In genomic region chr5:147293127-147293910, GRCm38 (mm10) we compare ENCODE assay signal across 7 mouse cellular contexts. TPM values are rescaled to one million over a fixed set of nuclear protein-coding genes. Genes with fewer than 3 reads are reported as not detected.
A peak's percentile ranks its signal among the peaks of the same experiment; 100 is the strongest.
DNase-seq lines count a peak whose midpoint lies in the region; ATAC-seq and TF ChIP-seq lines count a peak whose summit lies in the region.

No protein-coding gene starts in this region.

- 0 out of 4 replicates have a peak, but pooled peaks cover 0 to 2% of the 10 kb centered on the region in 2 experiments for H3K27me3 ChIP-seq in MEL (ENCODE audit: control insufficient read depth in 1 of 2, insufficient read depth in 2 of 2, low read length in 2 of 2)
- peaks cover 71% of the 10 kb centered on the region for H3K27me3 ChIP-seq in embryonic facial prominence, embryonic 14.5 days (replicated peaks; ENCODE audit: control insufficient read depth, insufficient read depth, low read length)

- no peak overlapping the region for H3K4me2 ChIP-seq in embryonic facial prominence, embryonic 14.5 days (ENCODE audit: low read depth, low read length)

- H3K79me2 ChIP-seq in MEL (ENCODE audit: control insufficient read depth, insufficient read depth, low read length, poor library complexity), result no peaks in the 10 kb centered on the region; the same call in 1 of the 2 replicates

- H3K4me1 ChIP-seq in MEL (ENCODE audit: control insufficient read depth in 1 of 2, insufficient read depth in 2 of 2, low read length in 2 of 2), result peaks cover 0 to 4% of the 10 kb centered on the region in 2 experiments; a peak in 2 of 4 replicates
- H3K4me1 ChIP-seq in embryonic facial prominence, embryonic 14.5 days (ENCODE audit: control insufficient read depth, insufficient read depth, low read length), result no peaks in the 10 kb centered on the region

- 10% methylated on average over 12 of the region's 18 CpGs for WGBS in embryonic facial prominence, embryonic 14.5 days
- 8% methylated on average over 18 of the region's 18 CpGs for WGBS in large intestine, adult 2 months

- H3K36me3 ChIP-seq in MEL (ENCODE audit: control insufficient read depth in 1 of 2, insufficient read depth in 2 of 2, low read length in 2 of 2), result peaks cover 0 to 3% of the 10 kb centered on the region in 2 experiments; a peak in 1 of 4 replicates
- H3K36me3 ChIP-seq in embryonic facial prominence, embryonic 14.5 days (ENCODE audit: control insufficient read depth, insufficient read depth, low read length), result no peaks in the 10 kb centered on the region

- TF ChIP-seq POLR2A in MEL (IDR thresholded peaks at IDR 0.05; ENCODE audit: control insufficient read depth in 1 of 2, insufficient read depth in 1 of 2, low read depth in 1 of 2, low read length in 2 of 2, poor library complexity in 1 of 2), result no peak

- TF ChIP-seq CTCF in MEL (IDR thresholded peaks at IDR 0.05 in 2 of 3, conservative IDR thresholded peaks at IDR 0.05 in 1 of 3; ENCODE audit: control insufficient read depth in 1 of 3, insufficient read depth in 1 of 3, low read depth in 2 of 3, low read length in 3 of 3, poor library complexity in 1 of 3, severe bottlenecking in 1 of 3), result peak; percentile 97 to 100 (median 99)

- no peaks in the 10 kb centered on the region for H3K9me3 ChIP-seq in MEL (replicated peaks; ENCODE audit: insufficient read depth, low read length)
- H3K9me3 ChIP-seq in embryonic facial prominence, embryonic 14.5 days (ENCODE audit: control insufficient read depth, low read length), result no peaks in the 10 kb centered on the region

- H3K27ac ChIP-seq in MEL (ENCODE audit: control insufficient read depth, low read depth, low read length), result no peak overlapping the region; the same call in 1 of the 2 replicates
- no peak overlapping the region for H3K27ac ChIP-seq in embryonic facial prominence, embryonic 14.5 days (replicated peaks; ENCODE audit: low read depth, low read length)

- peak overlapping the region; percentile 59 to 69 for H3K4me3 ChIP-seq in MEL (ENCODE audit: control insufficient read depth in 1 of 2, insufficient read depth in 1 of 2, low read depth in 2 of 2, low read length in 2 of 2)
- no peak overlapping the region for H3K4me3 ChIP-seq in embryonic facial prominence, embryonic 14.5 days (ENCODE audit: low read depth, low read length)

- ATAC-seq in embryonic facial prominence, embryonic 14.5 days (ENCODE audit: low read depth), result peak; percentile 86

- DNase-seq in MEL (ENCODE audit: low read depth, low spot score), result peak; percentile 96
- peak; percentile 63 to 79 for DNase-seq in adrenal gland, postnatal 36 days
- peak; percentile 83 for DNase-seq in embryonic facial prominence, embryonic 14.5 days (ENCODE audit: low spot score)
- DNase-seq in heart, postnatal 36 days, result peak; percentile 33 to 54
- DNase-seq in large intestine, adult 2 months (ENCODE audit: low read depth, low spot score), result peak; percentile 87
- peak; percentile 69 for DNase-seq in lung, postnatal 14 days
- peak; percentile 89 for DNase-seq in retina, postnatal 1 day

- TF ChIP-seq RAD21 in MEL (IDR thresholded peaks at IDR 0.05; ENCODE audit: low read depth, low read length), result peak; percentile 93

- no peak for TF ChIP-seq EP300 in MEL (IDR thresholded peaks at IDR 0.05; ENCODE audit: low read depth in 1 of 2, low read length in 2 of 2)

- peak overlapping the region; percentile 74 for H3K9ac ChIP-seq in MEL (ENCODE audit: control insufficient read depth, low read depth, low read length, poor library complexity, severe bottlenecking)
- no peak overlapping the region for H3K9ac ChIP-seq in embryonic facial prominence, embryonic 14.5 days (ENCODE audit: low read depth, low read length)

- intact Hi-C loops in heart, postnatal 36 days (cut with DNase I), result no loop called here

TF ChIP-seq in MEL, 35 proteins besides CTCF, POLR2A, EP300 and RAD21:
- TF ChIP-seq MAX (IDR thresholded peaks at IDR 0.05; ENCODE audit: low read length), result peak; percentile 77
- peak; percentile 13; the same call in 1 of the 2 replicates for TF ChIP-seq USF1 (IDR thresholded peaks at IDR 0.05; ENCODE audit: low read depth, low read length)
- TF ChIP-seq GABPA (IDR thresholded peaks at IDR 0.05; ENCODE audit: low read depth, low read length), result no peak
- no peak for TF ChIP-seq KAT2A (conservative IDR thresholded peaks at IDR 0.05; ENCODE audit: low read depth, low read length)
- TF ChIP-seq MXI1 (IDR thresholded peaks at IDR 0.05; ENCODE audit: low read depth, low read length), result peak; percentile 81
- peak; percentile 80 for TF ChIP-seq SIN3A (IDR thresholded peaks at IDR 0.05; ENCODE audit: low read length)
- TF ChIP-seq GATA1 (IDR thresholded peaks at IDR 0.05; ENCODE audit: low read depth, low read length), result no peak
- peak; percentile 85 for TF ChIP-seq MYC (IDR thresholded peaks at IDR 0.05; ENCODE audit: low read depth, low read length)
- TF ChIP-seq USF2 (IDR thresholded peaks at IDR 0.05; ENCODE audit: borderline replicate concordance in 1 of 2, insufficient read depth in 1 of 2, low read depth in 1 of 2, low read length in 2 of 2), result no peak
- TF ChIP-seq CHD2 (IDR thresholded peaks at IDR 0.05; ENCODE audit: low read length), result no peak
- peak; percentile 58; the same call in 1 of the 2 replicates for TF ChIP-seq TBP (IDR thresholded peaks at IDR 0.05; ENCODE audit: low read depth, low read length)
- TF ChIP-seq UBTF (IDR thresholded peaks at IDR 0.05; ENCODE audit: borderline replicate concordance, insufficient read depth, low read depth, low read length), result peak; percentile 53; the same call in 1 of the 2 replicates
- peak; percentile 54 for TF ChIP-seq NELFE (IDR thresholded peaks at IDR 0.05; ENCODE audit: low read depth, low read length)
- peak; percentile 45; the same call in 1 of the 2 replicates for TF ChIP-seq RCOR1 (IDR thresholded peaks at IDR 0.05; ENCODE audit: low read depth, low read length)
- no peak for TF ChIP-seq MYB (IDR thresholded peaks at IDR 0.05; ENCODE audit: low read depth, low read length)
- peak; percentile 86; the same call in 1 of the 2 replicates for TF ChIP-seq MAZ (IDR thresholded peaks at IDR 0.05; ENCODE audit: low read depth, low read length)
- no peak for TF ChIP-seq TAL1 (IDR thresholded peaks at IDR 0.05; ENCODE audit: low read length)
- peak; percentile 70 for TF ChIP-seq ETS1 (IDR thresholded peaks at IDR 0.05; ENCODE audit: low read depth, low read length)
- no peak for TF ChIP-seq MAFK (IDR thresholded peaks at IDR 0.05; ENCODE audit: borderline replicate concordance, low read depth, low read length)
- TF ChIP-seq BHLHE40 (IDR thresholded peaks at IDR 0.05; ENCODE audit: borderline replicate concordance, low read depth, low read length), result 0 out of 2 replicates have a peak, but pooled peaks have one; percentile 55
- TF ChIP-seq ZNF384 (IDR thresholded peaks at IDR 0.05; ENCODE audit: low read depth, low read length), result no peak
- TF ChIP-seq ELF1 (IDR thresholded peaks at IDR 0.05; ENCODE audit: low read depth, low read length), result 0 out of 2 replicates have a peak, but pooled peaks have one; percentile 41
- peak; percentile 64 for TF ChIP-seq HCFC1 (IDR thresholded peaks at IDR 0.05; ENCODE audit: low read depth, low read length)
- TF ChIP-seq NRF1 (IDR thresholded peaks at IDR 0.05; ENCODE audit: insufficient read depth, low read depth, low read length, poor library complexity, severe bottlenecking), result peak; percentile 60
- no peak for TF ChIP-seq ZMIZ1 (IDR thresholded peaks at IDR 0.05; ENCODE audit: low read depth, low read length)
- no peak for TF ChIP-seq CHD1 (IDR thresholded peaks at IDR 0.05; ENCODE audit: low read depth, low read length)
- peak; percentile 94 for TF ChIP-seq SMC3 (IDR thresholded peaks at IDR 0.05; ENCODE audit: low read depth, low read length)
- TF ChIP-seq POLR2AphosphoS2 (IDR thresholded peaks at IDR 0.05; ENCODE audit: low read length), result no peak
- no peak for TF ChIP-seq E2F4 (IDR thresholded peaks at IDR 0.05; ENCODE audit: borderline replicate concordance, low read depth, low read length)
- 0 out of 2 replicates have a peak, but pooled peaks have one; percentile 28 for TF ChIP-seq MEF2A (IDR thresholded peaks at IDR 0.05; ENCODE audit: extremely low read depth, insufficient replicate concordance, low read depth, low read length, poor library complexity, severe bottlenecking)
- peak; percentile 86 for TF ChIP-seq ZC3H11A (IDR thresholded peaks at IDR 0.05; ENCODE audit: low read depth, low read length)
- TF ChIP-seq JUND (IDR thresholded peaks at IDR 0.05; ENCODE audit: low read depth, low read length), result no peak
- peak; percentile 67 for TF ChIP-seq TCF12 (IDR thresholded peaks at IDR 0.05; ENCODE audit: low read depth, low read length)
- no peak for TF ChIP-seq ZKSCAN1 (IDR thresholded peaks at IDR 0.05; ENCODE audit: low read depth, low read length)
- no peak for TF ChIP-seq POLR2AphosphoS5 (IDR thresholded peaks at IDR 0.05; ENCODE audit: borderline replicate concordance, low read depth, low read length)

RNA-seq across cellular contexts. Expression of gene Cdx2, which starts 13.8 kb away (rescaled TPM):
- not detected in 2 replicates for total RNA-seq in MEL (2012; rRNA removed)
- polyA plus RNA-seq in MEL (2012; ENCODE audit: insufficient read depth in 1 of 2, insufficient read length in 2 of 2, low read depth in 1 of 2, low replicate concordance in 2 of 2, missing spikeins in 1 of 2), result not detected
- total RNA-seq in adrenal gland, postnatal 36 days (2021), result not detected
- not detected in 2 replicates for polyA plus RNA-seq in embryonic facial prominence, embryonic 14.5 days (2014; fragmentation: Nextera tagmentation; extraction: Ambion mirVana)
- not detected for total RNA-seq in heart, postnatal 36 days (2021)
- 149 and 189 TPM in 2 replicates for polyA plus RNA-seq in large intestine, adult 2 months (2012; rRNA removed)

RNA-seq across cellular contexts. Expression of gene Pdx1, which starts 23.6 kb away (rescaled TPM):
- not detected in 2 replicates for total RNA-seq in MEL (2012; rRNA removed)
- polyA plus RNA-seq in MEL (2012; ENCODE audit: insufficient read depth in 1 of 2, insufficient read length in 2 of 2, low read depth in 1 of 2, low replicate concordance in 2 of 2, missing spikeins in 1 of 2), result not detected
- total RNA-seq in adrenal gland, postnatal 36 days (2021), result not detected
- not detected in 2 replicates for polyA plus RNA-seq in embryonic facial prominence, embryonic 14.5 days (2014; fragmentation: Nextera tagmentation; extraction: Ambion mirVana)
- total RNA-seq in heart, postnatal 36 days (2021), result not detected
- polyA plus RNA-seq in large intestine, adult 2 months (2012; rRNA removed), result 0.04 and 0.12 TPM in 2 replicates

RNA-seq across cellular contexts. Expression of gene Urad, which starts 28.9 kb away (rescaled TPM):
- not detected in 2 replicates for total RNA-seq in MEL (2012; rRNA removed)
- not detected for polyA plus RNA-seq in MEL (2012; ENCODE audit: insufficient read depth in 1 of 2, insufficient read length in 2 of 2, low read depth in 1 of 2, low replicate concordance in 2 of 2, missing spikeins in 1 of 2)
- 1 to 10 TPM in 1 of 2 experiments, not detected in 1; 3.7 TPM for total RNA-seq in adrenal gland, postnatal 36 days (2021)
- not detected in 2 replicates for polyA plus RNA-seq in embryonic facial prominence, embryonic 14.5 days (2014; fragmentation: Nextera tagmentation; extraction: Ambion mirVana)
- total RNA-seq in heart, postnatal 36 days (2021), result not detected
- 1.8 and 4.6 TPM in 2 replicates for polyA plus RNA-seq in large intestine, adult 2 months (2012; rRNA removed)

Comparison
In these comparisons a context has a peak if more than half of its experiments do, and no peak if none do; other contexts are left out.
1. DNase-seq: peak in every context shown above with its lines; median percentile 96 in MEL; 89 in retina, postnatal 1 day; 87 in large intestine, adult 2 months; 83 in embryonic facial prominence, embryonic 14.5 days; 71 in adrenal gland, postnatal 36 days; 69 in lung, postnatal 14 days; 44 in heart, postnatal 36 days.